Mouse (Mus musculus): ENCODE results near the gene Kif13a. TPM values are rescaled to one million over a fixed set of nuclear protein-coding genes. Genes with fewer than 3 reads are reported as not detected.
A peak's percentile ranks its signal among the peaks of the same experiment; 100 is the strongest.

Kif13a gene
- polyA plus RNA-seq, 1 experiment from 2014 or later = 21.0 TPM

GRCm38 (mm10) chr13:46902568-46903255 is 27.0 kb downstream of the Kif13a start:
- no peak overlapping the region for H3K4me3 ChIP-seq (replicated peaks)
- no peak for ATAC-seq (ENCODE audit: insufficient number of reproducible peaks, low FRiP score, low TSS enrichment, low read depth)
- H3K36me3 ChIP-seq = peaks cover 9% of the 10 kb centered on the region; the same call in 1 of the 2 replicates
- no peaks in the 10 kb centered on the region for H3K9me3 ChIP-seq (replicated peaks)
- no peak overlapping the region for H3K4me2 ChIP-seq (replicated peaks)
- H3K9ac ChIP-seq = no peak overlapping the region
- H3K4me1 ChIP-seq = no peaks in the 10 kb centered on the region
- H3K27ac ChIP-seq (replicated peaks) = no peak overlapping the region
- 88% methylated on average over 7 of the region's 7 CpGs for WGBS
- H3K27me3 ChIP-seq = no peaks in the 10 kb centered on the region

DNA sequence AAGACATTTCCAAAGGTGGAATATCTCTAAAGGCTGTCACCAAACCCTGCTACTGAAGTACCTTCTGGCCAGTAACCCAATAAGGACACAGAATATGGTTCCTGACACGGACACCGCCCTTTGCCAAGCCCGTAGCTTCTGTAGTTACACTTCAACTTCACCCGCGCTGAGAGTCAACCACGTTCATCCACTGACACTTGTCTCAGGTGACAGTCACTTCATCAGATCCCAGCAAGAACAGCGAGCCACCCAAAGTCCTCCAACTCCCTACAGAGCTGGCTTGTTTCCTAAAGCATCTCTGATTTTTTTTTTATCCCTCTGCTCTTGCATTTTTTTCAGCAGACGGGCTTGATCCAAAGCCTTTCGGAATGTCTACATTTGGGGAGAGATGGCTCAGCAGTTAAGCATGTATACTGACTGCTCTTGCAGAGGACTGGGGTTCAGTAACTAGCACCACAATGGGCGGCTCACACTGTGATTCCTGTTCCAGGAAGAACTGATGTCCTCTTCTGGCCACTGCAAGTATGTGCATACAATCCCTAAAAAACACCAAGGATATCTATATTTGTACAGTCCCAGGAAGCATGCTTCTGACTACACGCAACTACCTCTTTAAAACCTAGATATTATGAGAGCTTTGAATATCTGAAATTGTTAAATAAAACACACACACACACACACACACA is 28.7 kb downstream of the Kif13a start:
- H3K27ac ChIP-seq (replicated peaks) = no peak overlapping the region
- WGBS = 90% methylated on average over 11 of the region's 11 CpGs
- peaks cover 9% of the 10 kb centered on the region; the same call in 1 of the 2 replicates for H3K36me3 ChIP-seq
- no peaks in the 10 kb centered on the region for H3K4me1 ChIP-seq
- no peak overlapping the region for H3K4me2 ChIP-seq (replicated peaks)
- no peak overlapping the region for H3K9ac ChIP-seq
- H3K9me3 ChIP-seq (replicated peaks) = no peaks in the 10 kb centered on the region
- no peak overlapping the region for H3K4me3 ChIP-seq (replicated peaks)
- no peaks in the 10 kb centered on the region for H3K27me3 ChIP-seq
- ATAC-seq (ENCODE audit: insufficient number of reproducible peaks, low FRiP score, low TSS enrichment, low read depth) = no peak

- WGBS = 81% methylated on average over 2 of the region's 2 CpGs
- no peak overlapping the region for H3K27ac ChIP-seq (replicated peaks)
- no peaks in the 10 kb centered on the region for H3K9me3 ChIP-seq (replicated peaks)
- no peak overlapping the region for H3K9ac ChIP-seq
- ATAC-seq (ENCODE audit: insufficient number of reproducible peaks, low FRiP score, low TSS enrichment, low read depth) = no peak
- no peaks in the 10 kb centered on the region for H3K27me3 ChIP-seq
- H3K4me2 ChIP-seq (replicated peaks) = no peak overlapping the region
- peaks cover 9% of the 10 kb centered on the region; the same call in 1 of the 2 replicates for H3K36me3 ChIP-seq
- no peaks in the 10 kb centered on the region for H3K4me1 ChIP-seq
- no peak overlapping the region for H3K4me3 ChIP-seq (replicated peaks)
Measured at GRCm38 (mm10) chr13:46898837-46899236, 30.8 kb downstream of the Kif13a start.

DNA sequence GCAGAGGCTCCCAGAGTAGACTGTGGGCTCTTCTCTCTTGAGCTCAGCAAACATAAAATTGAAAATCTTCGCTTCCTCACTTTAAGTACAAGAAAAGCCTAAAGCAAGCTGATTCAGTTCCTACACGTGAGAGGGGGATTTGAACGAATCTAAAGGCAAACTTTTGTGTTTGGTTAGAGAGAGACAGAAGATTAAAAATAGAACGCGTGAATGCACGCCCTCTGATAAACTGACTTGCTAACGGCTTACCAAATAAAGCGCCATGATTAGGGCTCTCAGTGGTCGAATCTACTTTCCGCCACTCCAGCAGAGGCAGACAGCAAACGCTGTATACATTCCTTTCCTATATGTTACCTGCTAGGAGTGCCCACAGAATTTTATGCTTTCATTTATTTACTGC is 31.3 kb downstream of the Kif13a start:
- WGBS = 62% methylated on average over 11 of the region's 11 CpGs

GRCm38 (mm10) chr13:46892380-46892779 is 37.3 kb downstream of the Kif13a start:
- no peak overlapping the region for H3K9ac ChIP-seq
- ATAC-seq (ENCODE audit: insufficient number of reproducible peaks, low FRiP score, low TSS enrichment, low read depth) = no peak
- H3K27me3 ChIP-seq = no peaks in the 10 kb centered on the region
- no peaks in the 10 kb centered on the region for H3K9me3 ChIP-seq (replicated peaks)
- peaks cover 15% of the 10 kb centered on the region for H3K4me1 ChIP-seq
- WGBS = 30% methylated on average over 4 of the region's 4 CpGs
- H3K36me3 ChIP-seq = no peaks in the 10 kb centered on the region
- no peak overlapping the region for H3K27ac ChIP-seq (replicated peaks)
- H3K4me2 ChIP-seq (replicated peaks) = no peak overlapping the region
- H3K4me3 ChIP-seq (replicated peaks) = no peak overlapping the region

More for the DNA sequence above, 31.3 kb downstream of the Kif13a start:
- H3K9me3 ChIP-seq (replicated peaks) = no peaks in the 10 kb centered on the region
- no peak overlapping the region for H3K4me3 ChIP-seq (replicated peaks)
- H3K27ac ChIP-seq (replicated peaks) = no peak overlapping the region
- H3K9ac ChIP-seq = no peak overlapping the region
- H3K4me1 ChIP-seq = no peaks in the 10 kb centered on the region
- H3K4me2 ChIP-seq (replicated peaks) = no peak overlapping the region
- ATAC-seq (ENCODE audit: insufficient number of reproducible peaks, low FRiP score, low TSS enrichment, low read depth) = no peak
- H3K27me3 ChIP-seq = no peaks in the 10 kb centered on the region
- peaks cover 9% of the 10 kb centered on the region; the same call in 1 of the 2 replicates for H3K36me3 ChIP-seq

- WGBS = 79% methylated on average over 12 of the region's 12 CpGs
- H3K4me1 ChIP-seq = peaks cover 30% of the 10 kb centered on the region
- ATAC-seq (ENCODE audit: insufficient number of reproducible peaks, low FRiP score, low TSS enrichment, low read depth) = no peak
Measured at GRCm38 (mm10) chr13:46888150-46888683, 41.5 kb downstream of the Kif13a start.

DNA sequence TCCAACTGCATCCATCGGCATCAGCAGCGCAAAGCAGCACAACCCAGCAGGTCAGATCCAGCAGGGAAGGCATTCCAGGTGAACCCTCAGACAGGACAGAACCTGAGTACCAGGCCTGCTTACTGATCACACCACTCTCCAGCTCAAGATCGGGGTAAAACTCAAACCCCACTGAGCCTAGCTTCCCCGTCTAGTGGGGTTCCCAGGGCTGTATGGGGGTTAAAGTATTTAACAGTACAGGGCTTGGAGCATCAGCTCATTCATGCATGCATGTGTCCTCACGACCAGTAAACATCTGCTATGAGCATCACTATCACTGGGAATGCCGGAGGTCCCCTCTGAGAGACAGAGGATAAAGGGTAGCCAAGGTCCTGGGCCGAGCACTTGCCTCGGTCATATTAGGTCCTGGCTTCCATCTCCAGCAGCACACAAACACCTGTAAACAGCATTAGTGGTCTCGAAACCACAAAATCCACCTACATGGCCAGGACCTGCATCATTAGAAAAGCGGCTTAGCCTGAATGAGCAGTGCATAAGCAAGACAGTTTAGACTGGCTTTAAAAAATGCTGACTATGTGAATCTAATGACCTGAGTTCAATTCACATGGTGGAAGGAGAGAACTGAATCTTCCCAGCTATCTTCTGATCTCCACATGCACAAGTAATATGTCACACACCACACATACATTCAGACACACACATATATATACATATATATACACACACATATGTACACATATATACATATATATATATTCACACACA is 43.0 kb downstream of the Kif13a start:
- Histone ChIP-seq H3K9ac (no peak overlapping the region), H3K4me3 (replicated peaks) (no peak overlapping the region), H3K27ac (replicated peaks) (no peak overlapping the region), H3K9me3 (replicated peaks) (no peaks in the 10 kb centered on the region), H3K4me2 (replicated peaks) (no peak overlapping the region), H3K36me3 (no peaks in the 10 kb centered on the region), H3K27me3 (no peaks in the 10 kb centered on the region), H3K4me1 (peaks cover 19% of the 10 kb centered on the region; the same call in 1 of the 2 replicates)
- WGBS = 89% methylated on average over 10 of the region's 10 CpGs
- ATAC-seq (ENCODE audit: insufficient number of reproducible peaks, low FRiP score, low TSS enrichment, low read depth) = 0 out of 2 replicates have a peak, but pooled peaks have one; percentile 7

More at GRCm38 (mm10) chr13:46888150-46888683, 41.5 kb downstream of the Kif13a start:
- Histone ChIP-seq H3K9me3 (replicated peaks) (no peaks in the 10 kb centered on the region), H3K27me3 (no peaks in the 10 kb centered on the region), H3K9ac (no peak overlapping the region), H3K36me3 (no peaks in the 10 kb centered on the region), H3K4me2 (replicated peaks) (no peak overlapping the region), H3K4me3 (replicated peaks) (no peak overlapping the region), H3K27ac (replicated peaks) (no peak overlapping the region)

- Histone ChIP-seq H3K4me3 (replicated peaks) (no peak overlapping the region), H3K9me3 (replicated peaks) (no peaks in the 10 kb centered on the region), H3K4me2 (replicated peaks) (no peak overlapping the region), H3K36me3 (no peaks in the 10 kb centered on the region), H3K27ac (replicated peaks) (no peak overlapping the region), H3K9ac (no peak overlapping the region), H3K27me3 (no peaks in the 10 kb centered on the region), H3K4me1 (peaks cover 19% of the 10 kb centered on the region; the same call in 1 of the 2 replicates)
- 66% methylated on average over 5 of the region's 5 CpGs for WGBS
- ATAC-seq (ENCODE audit: insufficient number of reproducible peaks, low FRiP score, low TSS enrichment, low read depth) = no peak
Measured at GRCm38 (mm10) chr13:46885759-46886060, 44.0 kb downstream of the Kif13a start.

DNA sequence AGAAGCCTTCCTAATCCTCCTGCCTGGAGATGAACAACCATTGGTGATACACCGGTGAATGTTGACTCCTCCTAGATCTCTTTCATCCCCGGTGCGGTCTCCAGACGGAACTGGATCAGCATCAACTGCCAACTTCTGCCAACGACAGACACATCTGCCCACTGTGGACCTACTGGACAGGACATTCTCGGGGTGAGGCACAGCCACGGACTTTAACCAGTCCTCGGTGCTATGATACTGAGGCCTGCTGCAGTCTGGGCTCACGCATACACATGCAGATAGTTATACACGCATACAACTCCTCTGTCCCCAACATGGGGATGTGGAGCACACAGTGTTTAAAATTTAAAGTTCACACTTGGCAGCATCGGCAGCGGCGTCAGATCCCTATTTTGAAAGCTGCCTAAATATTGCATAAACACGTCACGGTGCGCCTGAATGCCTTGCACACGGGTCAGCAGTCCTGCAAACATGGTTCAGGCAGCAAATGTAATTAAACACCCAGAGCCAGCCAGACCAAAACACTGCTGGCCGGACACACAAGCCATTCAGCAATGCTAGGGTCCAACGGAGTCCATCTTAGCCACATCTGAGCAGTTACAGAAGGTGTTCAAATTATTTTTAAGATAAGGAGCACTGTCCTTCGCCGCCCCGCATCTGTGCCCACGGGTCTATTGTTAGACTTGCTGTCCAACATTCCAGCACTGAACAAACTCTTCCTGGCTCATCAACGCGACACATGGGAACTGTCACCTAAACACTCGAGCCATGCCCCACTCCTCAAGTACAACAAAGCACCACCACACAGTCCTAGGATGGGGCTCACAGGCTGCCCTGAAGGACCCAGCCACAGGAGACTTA is 44.5 kb downstream of the Kif13a start:
- Histone ChIP-seq H3K27me3 (no peaks in the 10 kb centered on the region), H3K4me1 (peaks cover 19% of the 10 kb centered on the region; the same call in 1 of the 2 replicates), H3K9ac (no peak overlapping the region), H3K9me3 (replicated peaks) (no peaks in the 10 kb centered on the region), H3K36me3 (no peaks in the 10 kb centered on the region), H3K4me2 (replicated peaks) (no peak overlapping the region), H3K27ac (replicated peaks) (no peak overlapping the region), H3K4me3 (replicated peaks) (no peak overlapping the region)
- WGBS = 75% methylated on average over 26 of the region's 26 CpGs
- ATAC-seq (ENCODE audit: insufficient number of reproducible peaks, low FRiP score, low TSS enrichment, low read depth) = no peak

GRCm38 (mm10) chr13:46883976-46884375 is 45.7 kb downstream of the Kif13a start:
- ATAC-seq (ENCODE audit: insufficient number of reproducible peaks, low FRiP score, low TSS enrichment, low read depth) = no peak
- no peaks in the 10 kb centered on the region for H3K9me3 ChIP-seq (replicated peaks)
- no peak overlapping the region for H3K9ac ChIP-seq
- 0 out of 2 replicates have a peak overlapping the region, but pooled peaks have one; percentile 8 for H3K27ac ChIP-seq (replicated peaks)
- H3K36me3 ChIP-seq = no peaks in the 10 kb centered on the region
- no peak overlapping the region for H3K4me3 ChIP-seq (replicated peaks)
- no peaks in the 10 kb centered on the region for H3K27me3 ChIP-seq
- peaks cover 19% of the 10 kb centered on the region; the same call in 1 of the 2 replicates for H3K4me1 ChIP-seq
- 78% methylated on average over 3 of the region's 3 CpGs for WGBS
- H3K4me2 ChIP-seq (replicated peaks) = no peak overlapping the region
